ENCODE assay signal across 11 mouse cellular contexts in genomic region chr1:155202472-155202871, GRCm38 (mm10). TPM values are rescaled to one million over a fixed set of nuclear protein-coding genes. Genes with fewer than 3 reads are reported as not detected.
DNase-seq lines count a peak whose midpoint lies in the region; ATAC-seq and TF ChIP-seq lines count a peak whose summit lies in the region.
"Had no signal": no experiment of that assay in that cellular context is flagged by ENCODE, and none has a peak within 500 bp of the region (broad histone marks: within the 10 kb centered on the region; RNA-seq: fewer than 3 reads in every experiment).

No protein-coding gene starts in this region.

- DNase-seq in frontal cortex, postnatal 14 days (ENCODE audit: low spot score in 2 of 2): no peak
- DNase-seq in left cerebral cortex, adult 2 months (ENCODE audit: extremely low spot score in 1 of 2, low spot score in 2 of 2): no peak
- DNase-seq in left cerebral cortex, adult 11 months (ENCODE audit: low spot score): no peak
- no peak for DNase-seq in cerebellum, adult 8-10 months
- DNase-seq: cerebellum, postnatal 25 days; heart, adult 18-20 months; left cerebral cortex, postnatal 4 days had no signal

- 91% methylated on average over 5 of the region's 5 CpGs for WGBS in forebrain, embryonic 12.5 days

- intact Hi-C loops in left cerebral cortex, adult 2 months (cut with DNase I): no loop called here

- peaks cover 62% of the 10 kb centered on the region for H3K4me1 ChIP-seq in forebrain, embryonic 12.5 days

- no peak overlapping the region for H3K9ac ChIP-seq in forebrain, embryonic 12.5 days

- H3K36me3 ChIP-seq in forebrain, embryonic 12.5 days (replicated peaks): peaks cover 57% of the 10 kb centered on the region

- no peaks in the 10 kb centered on the region for H3K9me3 ChIP-seq in forebrain, embryonic 12.5 days

- ATAC-seq in frontal cortex, adult (ENCODE audit: low TSS enrichment): peak; percentile 48; the same call in 1 of the 2 replicates
- ATAC-seq in forebrain, embryonic 12.5 days (ENCODE audit: low FRiP score): no peak
- 0 out of 2 replicates have a peak, but pooled peaks have one; percentile 22 for ATAC-seq in monocyte, adult 5-6 weeks (replicated peaks; ENCODE audit: insufficient number of reproducible peaks, low FRiP score, low TSS enrichment, poor library complexity, severe bottlenecking)
- ATAC-seq in cerebellum, adult (ENCODE audit: insufficient number of reproducible peaks, low FRiP score, low TSS enrichment): no peak

- H3K27ac ChIP-seq in left cerebral cortex, adult 2 months: peak overlapping the region; percentile 88
- H3K27ac ChIP-seq in forebrain, embryonic 12.5 days: peak overlapping the region; percentile 31; the same call in 1 of the 2 replicates

- H3K4me3 ChIP-seq in left cerebral cortex, adult 2 months: no peak overlapping the region
- H3K4me3 ChIP-seq in forebrain, embryonic 12.5 days (replicated peaks): no peak overlapping the region

- no peak overlapping the region for H3K4me2 ChIP-seq in forebrain, embryonic 12.5 days

- no peak for TF ChIP-seq CTCF in left cerebral cortex, adult 2 months (IDR thresholded peaks at IDR 0.05)

- no peaks in the 10 kb centered on the region for H3K27me3 ChIP-seq in forebrain, embryonic 12.5 days

RNA-seq across cellular contexts. Expression of gene BC034090, which starts 41.8 kb away (rescaled TPM):
- 10 to 100 TPM in 1 of 2 experiments, 1 to 10 TPM in 1; 9.9 to 14.7 TPM for total RNA-seq in left cerebral cortex, adult 2 months (2021)
- 2.9 and 4.5 TPM in 2 replicates for polyA plus RNA-seq in forebrain, embryonic 12.5 days (2016; fragmentation: Nextera tagmentation; extraction: Ambion mirVana)
- 0.48 TPM in 1 of 3 replicates, not detected in the others for total RNA-seq in monocyte, adult 5-6 weeks (2017)

RNA-seq across cellular contexts. Expression of gene Stx6, which starts 44.0 kb away (rescaled TPM):
- total RNA-seq in left cerebral cortex, adult 2 months (2021): 100 to 1,000 TPM; 114 to 120 TPM
- polyA plus RNA-seq in forebrain, embryonic 12.5 days (2016; fragmentation: Nextera tagmentation; extraction: Ambion mirVana): 113 and 124 TPM in 2 replicates
- 54.9 to 89.5 TPM (median 66.6 TPM) in 3 replicates for total RNA-seq in monocyte, adult 5-6 weeks (2017)

RNA-seq across cellular contexts. Expression of gene Mr1, which starts 55.9 kb away (rescaled TPM):
- 1 to 10 TPM; 2.1 to 3.1 TPM for total RNA-seq in left cerebral cortex, adult 2 months (2021)
- polyA plus RNA-seq in forebrain, embryonic 12.5 days (2016; fragmentation: Nextera tagmentation; extraction: Ambion mirVana): 0.85 and 1.3 TPM in 2 replicates
- total RNA-seq in monocyte, adult 5-6 weeks (2017): 8.6 to 21.8 TPM (median 18.3 TPM) in 3 replicates

Comparison
In these comparisons a context has a peak if more than half of its experiments do, and no peak if none do; other contexts are left out.
1. ATAC-seq: peak in frontal cortex, adult (single experiment) and monocyte, adult 5-6 weeks (single experiment); none in forebrain, embryonic 12.5 days (single experiment) and cerebellum, adult (single experiment).